Mouse (Mus musculus): Measurements from ENCODE around the gene Wwox.

Wwox gene

DNA sequence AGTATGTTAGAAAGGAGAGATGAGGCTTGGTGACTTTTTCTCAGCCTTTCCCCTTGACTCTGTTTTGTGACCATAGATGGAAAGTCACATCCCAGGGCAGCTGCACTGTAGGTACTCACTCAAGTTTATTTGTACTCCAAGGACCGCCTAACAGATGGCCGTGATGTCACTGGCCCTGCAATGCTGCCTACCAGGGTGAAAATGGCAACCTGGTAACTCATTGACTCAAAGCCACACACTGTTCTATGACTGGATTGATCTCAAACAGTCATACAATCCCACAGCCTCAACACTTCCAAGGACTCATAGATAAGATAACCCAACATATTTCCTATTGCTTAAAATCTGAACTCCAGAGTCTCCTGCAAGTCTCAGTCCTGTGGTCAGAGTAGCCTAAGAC, 754.3 kb downstream of the Wwox start:
- DNase-seq, result peak; percentile 12

DNA sequence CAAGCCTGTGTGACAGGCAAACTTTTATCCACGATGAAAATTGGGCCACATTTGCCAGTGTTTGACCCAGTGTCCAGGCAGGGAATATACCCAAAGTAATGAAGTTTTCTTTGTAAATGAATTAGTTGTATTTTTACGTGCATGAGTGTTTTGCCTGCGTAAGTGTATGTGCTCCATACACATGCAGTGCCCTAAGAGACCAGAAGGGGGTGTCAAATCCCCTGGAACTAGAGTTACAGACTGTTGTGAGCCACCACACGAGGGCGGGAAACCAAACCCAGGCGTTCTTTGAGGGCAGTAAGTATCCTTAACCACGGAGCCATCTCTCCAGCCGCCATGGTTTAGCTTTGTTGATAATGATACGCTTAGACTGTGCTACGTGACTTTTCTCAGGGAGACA, 755.9 kb downstream of the Wwox start:
- no peak for DNase-seq

DNA sequence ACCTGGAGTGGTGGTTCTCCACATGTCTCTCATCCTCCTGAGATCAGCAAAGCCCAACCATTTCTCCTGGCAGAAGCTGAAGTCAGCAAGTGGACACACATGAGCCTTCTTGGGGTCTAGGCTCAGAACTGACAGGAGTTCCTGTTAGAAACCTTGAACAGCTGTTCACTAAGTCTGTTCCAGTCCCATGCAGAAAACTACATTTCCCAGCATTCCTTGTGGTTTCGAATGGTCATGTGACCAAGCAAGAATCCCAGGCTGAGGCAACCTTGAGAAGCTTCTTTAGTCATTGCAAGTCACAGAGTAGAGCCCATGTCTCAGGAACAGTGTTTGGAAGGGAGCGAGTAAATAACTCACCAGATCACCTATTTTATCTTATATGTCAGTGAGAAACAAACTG, 757.4 kb downstream of the Wwox start:
- no peak for DNase-seq

DNA sequence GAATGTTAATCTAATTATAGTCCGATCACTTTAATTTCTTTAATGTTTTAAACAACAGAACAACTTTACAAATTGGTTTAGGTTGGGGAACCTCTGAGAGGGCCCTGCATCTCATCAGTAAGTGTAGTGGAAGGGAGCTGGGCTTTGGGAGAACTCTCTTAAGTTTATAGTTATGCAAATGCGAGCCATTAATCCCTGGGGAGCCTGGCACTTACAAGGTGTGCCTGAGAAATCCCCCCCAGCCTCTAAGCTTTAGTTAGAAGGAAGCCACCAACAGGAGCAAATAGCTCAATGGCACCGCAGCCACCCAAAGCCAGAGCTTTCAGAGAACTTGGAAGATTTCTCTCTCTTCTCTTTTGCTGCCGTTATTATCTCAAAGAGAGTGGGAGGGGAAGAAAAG, 759.7 kb downstream of the Wwox start:
- no peak for DNase-seq

DNA sequence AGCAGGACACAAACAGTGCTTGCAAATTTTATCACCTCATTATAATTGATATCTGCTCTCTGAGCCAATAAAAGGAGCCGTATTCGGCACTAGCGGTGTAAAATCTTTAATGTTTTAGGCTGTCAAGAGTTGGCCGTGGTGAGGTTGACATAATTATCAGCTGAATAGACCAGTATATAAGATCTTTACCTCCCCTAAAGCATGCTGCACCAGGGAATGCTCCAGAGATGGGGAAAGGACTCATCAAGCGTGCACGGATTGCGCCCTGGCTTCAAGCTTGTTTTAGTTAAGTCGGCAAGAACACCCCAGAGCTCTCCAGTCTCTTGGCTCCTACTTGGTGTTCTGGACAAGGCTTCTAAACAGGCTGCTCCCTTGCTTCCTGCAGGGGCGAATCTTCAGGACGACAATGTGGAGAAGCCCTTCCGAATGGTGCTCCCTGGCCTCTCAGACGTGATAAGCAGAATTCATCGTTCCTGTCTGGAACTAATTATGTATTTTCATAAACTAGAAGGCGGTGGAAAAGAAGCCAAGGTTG, 760.2 kb downstream of the Wwox start:
- no peak for DNase-seq

DNA sequence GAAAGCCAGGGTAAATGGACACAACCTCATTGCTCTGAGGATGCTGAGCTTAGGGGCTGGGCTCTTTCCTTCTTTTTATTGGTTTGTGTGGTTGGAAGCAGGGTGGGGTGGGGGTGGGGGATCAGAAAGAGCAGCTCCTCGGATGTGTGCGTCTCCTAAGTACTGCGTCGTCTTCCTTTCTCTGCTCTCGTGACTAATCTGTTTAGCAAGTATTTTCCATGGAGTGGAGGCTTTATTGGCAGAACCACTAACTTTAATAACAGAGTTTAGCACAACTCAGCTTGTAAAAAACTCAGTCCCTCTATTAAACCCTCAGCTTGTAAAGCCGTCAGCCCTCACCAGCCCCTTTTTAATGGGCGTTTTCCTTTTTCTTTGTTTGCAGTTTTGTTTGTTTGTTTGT, 762.3 kb downstream of the Wwox start:
- DNase-seq, result no peak

DNA sequence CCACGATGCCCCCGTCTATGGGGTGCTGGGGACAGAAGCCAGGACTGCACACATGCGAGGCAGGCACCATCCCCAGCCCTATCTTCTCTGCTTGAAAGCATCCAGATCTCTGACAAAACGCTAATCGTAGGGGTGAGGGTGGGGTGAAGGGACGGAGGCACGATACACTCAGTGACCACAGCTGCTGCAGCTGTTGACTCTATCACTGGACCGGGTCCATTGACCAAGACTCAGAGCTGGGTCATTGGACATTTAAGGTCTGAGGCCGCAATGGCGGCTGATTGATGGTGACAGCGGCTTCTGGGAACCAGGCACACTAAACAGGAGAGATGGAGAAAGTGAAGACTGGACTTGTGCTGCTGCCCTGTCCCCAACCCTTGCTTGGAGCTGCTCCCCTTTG, 768.0 kb downstream of the Wwox start:
- DNase-seq, result no peak

DNA sequence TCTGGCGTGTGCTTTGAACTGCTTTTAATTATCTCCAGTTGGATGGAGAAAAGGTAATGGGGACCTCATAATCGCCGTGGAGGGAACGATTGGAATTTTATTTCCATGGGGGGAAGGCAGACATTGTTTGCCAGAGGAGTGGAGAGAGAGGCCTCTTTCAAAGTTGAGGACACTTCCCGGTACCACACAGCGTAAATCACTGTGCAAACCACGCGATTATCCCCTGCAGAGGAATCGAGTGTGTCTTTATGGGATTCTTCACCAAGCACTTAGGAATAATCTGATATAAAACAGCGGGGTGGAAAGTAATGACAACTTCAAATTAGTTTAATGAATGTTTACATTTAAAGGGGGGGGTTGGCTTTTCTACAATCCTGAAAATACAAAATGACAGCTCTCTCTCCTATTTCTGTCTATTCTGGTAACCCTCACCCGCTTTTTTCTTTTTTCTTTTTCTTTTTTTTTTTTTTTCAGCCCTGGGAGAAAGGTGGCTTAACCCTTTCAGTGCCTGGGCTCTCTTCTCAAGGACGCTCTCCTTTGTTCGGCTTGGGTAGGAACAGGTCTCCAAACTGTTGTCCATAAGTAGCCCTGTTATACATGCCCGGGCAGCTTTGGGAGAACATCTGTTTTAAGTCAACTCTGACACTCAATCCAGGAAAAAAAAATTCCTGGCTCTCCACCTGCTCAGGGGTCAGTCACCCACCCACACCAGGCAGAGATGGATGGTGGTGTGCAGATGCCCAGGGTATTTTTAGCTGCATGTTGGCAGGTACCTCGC, 769.1 kb downstream of the Wwox start:
- DNase-seq, result no peak

DNA sequence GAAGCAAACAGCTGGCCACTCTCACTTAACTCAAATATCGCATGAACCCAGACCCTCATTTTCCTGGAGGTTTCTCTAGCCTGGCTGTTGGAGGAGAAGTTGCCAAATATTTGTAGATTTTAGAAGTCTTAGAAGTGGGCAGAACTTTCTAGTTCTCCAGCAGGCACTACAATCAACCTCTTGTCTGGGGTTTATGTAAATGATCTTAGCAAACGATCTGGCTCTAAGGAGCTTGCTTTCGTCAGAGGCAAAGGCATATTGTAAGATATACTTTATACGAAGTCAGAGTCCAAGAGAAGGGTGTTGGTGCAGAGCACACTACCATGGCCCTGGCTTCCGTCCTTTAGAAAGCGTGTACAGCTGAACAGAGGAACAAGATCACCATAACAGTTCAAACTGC, 770.6 kb downstream of the Wwox start:
- DNase-seq, result no peak

DNA sequence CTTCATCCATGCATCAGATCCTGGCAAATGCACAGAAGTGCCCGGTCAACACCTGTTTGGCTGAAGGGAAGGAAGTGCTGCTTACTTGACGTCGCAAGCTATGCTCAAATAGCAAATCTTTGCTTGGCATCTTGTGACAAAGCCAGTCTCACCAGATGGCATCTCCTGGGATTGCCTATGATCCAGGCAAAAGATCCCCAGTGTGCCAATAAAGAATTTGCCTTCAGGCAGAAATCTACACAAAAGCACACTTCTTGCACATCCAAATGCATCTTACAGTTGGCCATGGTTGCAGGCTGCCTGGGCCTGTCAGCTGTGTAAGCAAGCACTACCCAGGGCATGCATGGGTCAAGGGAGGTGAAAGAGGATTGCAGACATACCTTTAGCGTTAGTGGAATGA, 773.7 kb downstream of the Wwox start:
- no peak for DNase-seq

DNA sequence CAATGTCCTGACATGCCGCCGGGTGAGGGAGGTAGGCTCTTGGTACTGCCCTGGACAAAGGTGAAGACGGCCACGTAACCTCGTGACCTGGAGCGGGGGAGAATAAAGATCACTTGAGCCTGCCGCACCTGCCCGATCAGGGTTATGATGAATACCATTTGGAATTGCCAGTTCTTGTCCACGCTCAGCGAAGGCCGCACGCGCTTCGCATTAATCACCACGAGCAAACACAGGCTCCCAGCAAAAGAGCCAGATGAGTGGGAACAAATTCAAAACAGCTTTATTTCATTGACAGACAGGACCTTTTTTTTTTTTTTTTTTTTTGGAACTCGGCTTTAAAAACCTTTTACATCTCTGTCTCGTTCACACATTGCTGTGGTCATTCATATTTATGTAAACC, 775.4 kb downstream of the Wwox start:
- DNase-seq, result peak; percentile 7

DNA sequence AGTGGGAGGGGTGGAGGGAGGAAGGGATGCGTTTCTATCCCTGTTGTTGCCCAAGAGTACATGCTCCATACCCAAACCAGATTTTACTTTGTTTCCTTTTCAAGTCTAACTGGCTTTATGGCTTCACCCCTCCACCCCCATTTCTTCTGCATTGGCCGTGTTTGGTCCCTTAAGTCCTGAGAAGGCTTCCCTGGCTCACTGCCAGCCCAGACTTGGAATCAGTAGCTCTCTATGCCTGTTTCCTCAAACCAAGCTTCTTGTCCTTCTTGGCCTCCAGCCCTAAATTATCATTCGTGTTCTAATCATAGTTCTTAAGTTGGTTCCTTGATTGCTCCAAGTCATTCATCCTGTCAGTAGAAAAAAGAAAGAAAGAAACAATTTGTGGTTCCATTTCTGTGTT, 777.3 kb downstream of the Wwox start:
- DNase-seq, result no peak

DNA sequence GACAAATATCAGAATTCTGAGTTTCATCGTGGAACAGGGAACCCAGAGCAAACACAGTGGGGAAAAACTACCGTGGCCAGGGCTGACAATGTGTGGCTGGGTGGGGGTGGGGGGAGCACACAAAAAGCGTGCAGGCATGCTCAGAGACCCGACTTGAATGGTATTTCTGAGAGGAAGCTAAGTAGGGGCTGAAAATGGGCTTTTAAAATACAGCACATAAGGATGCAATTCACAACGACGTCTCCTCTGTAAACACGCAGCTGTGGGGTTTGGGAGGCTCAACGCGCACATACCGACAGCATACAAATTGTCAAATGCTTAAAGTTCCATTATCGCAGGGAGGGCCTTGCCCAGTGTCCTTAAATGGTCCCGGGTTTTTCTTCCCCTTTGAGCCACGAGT, 783.1 kb downstream of the Wwox start:
- DNase-seq, result no peak

DNA sequence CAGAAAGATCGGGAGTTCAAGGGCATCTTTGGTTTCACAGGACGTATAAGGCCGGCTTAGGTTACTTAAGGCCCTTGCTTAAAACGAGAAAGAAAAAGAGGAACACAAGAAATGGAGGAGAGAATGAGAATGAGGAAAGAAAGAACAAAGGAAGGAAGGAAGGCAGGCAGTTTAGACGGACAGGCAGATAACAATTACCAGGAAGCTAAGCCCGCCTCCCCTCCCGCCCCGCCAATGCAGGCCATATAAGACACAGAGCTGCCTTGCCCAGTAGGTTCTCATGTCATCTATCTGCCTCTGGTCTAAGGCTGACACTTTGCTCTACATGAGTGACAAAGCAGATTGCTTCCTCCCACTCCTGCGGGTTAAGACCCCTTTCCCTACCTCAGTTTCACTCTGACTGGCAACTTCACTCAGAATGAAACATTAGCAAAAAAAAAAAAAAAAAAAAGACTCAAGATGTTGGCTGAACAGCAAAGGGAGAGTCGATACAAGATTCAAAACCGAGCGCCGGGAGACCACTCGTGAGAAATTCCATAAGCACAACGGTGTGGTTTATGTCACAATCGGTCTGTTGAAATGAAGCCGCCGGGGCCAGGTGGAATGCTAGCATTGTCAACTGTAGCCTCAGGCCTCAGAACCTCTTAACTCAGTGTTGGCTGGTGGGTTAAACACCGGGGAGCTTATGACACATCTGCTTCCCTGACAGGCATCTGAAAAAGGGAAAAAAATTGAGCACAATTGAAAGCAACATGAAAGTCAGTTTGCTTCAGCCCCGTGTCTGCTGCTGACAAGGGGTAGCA, 787.5 kb downstream of the Wwox start:
- no peak for DNase-seq

DNA sequence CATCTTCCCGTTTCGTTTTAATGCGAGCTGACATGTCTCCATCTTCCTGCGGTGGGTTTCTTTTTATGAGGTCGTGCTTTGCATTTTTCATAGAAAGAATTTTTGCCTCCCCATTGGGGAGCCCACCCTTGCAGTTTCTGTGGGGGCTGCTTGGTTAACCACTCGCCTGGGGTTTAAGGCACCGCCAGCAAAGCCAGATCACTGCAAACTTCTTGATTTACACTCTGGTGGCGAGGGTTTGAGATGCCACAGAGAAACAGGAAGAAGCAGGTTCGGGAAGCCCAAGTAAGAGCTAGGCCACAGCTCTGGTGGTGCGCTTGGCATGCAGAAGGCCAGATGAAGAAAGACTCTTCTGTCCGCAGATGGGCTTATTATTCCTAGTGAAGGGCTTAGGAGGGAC, 789.4 kb downstream of the Wwox start:
- DNase-seq, result no peak

DNA sequence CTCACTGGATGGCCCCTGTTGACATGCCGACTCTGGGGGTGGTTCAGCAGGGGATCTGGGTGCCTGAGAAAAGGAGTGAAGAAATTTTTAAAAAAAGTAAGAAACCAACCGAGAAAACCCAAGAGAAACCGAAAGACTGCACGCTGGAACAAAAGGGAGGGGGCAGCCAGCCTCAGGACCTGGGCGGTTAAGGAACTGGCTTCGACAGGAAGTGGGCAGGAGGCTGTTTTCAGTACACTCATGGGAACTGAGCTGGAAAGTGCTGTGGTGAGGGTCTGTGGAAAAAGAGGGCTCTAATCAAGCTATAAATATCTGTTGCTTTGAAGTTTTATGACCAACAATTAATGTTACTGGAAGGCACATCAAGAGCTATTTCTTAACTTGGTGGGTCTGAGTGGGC, 794.6 kb downstream of the Wwox start:
- no peak for DNase-seq

DNA sequence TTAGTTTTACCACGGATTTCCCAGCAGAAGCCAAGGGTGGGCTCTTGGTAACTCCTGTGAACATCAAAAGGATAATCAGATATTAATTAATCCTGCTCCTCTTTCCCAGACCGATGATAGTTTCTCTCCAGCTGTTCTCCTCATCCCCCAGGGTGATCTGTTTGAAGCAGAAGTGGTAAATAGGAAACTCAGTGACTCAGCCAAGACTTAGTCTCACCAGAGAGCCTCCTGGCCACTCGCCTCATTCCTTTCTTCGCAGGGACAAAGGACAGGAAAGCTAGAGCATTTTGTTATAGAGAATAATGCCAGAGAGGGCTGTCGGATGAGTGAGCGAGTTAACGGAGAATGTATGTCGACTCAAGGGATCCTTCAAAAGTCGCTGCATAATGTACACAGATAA, 798.1 kb downstream of the Wwox start:
- DNase-seq, result no peak

DNA sequence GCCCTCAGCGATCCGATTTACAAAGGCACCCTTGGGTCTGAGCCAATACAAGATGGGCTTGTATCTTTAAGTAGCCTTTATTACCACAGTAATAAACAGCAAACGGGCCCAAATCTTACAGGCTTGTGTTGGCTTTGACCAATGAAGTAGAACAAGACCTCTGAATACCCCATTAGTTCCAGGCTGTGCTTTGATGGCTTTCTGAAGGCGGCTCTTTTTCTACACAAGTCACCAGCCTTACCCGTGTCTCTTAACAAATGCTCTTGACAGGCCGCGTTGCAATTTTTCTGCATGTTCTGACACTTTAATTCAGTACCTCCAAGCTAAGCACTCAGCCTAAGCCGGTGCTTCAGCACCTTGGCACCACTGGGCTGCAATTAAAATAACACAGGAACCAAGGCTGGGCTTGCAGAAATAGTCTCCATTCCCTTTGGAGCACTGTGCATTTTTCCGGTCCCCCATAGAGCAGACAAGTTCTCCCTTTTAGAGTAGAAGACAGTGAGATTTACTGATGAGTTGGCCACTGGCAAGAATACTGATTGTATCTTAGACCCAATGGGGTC, 804.1 kb downstream of the Wwox start:
- no peak for DNase-seq

DNA sequence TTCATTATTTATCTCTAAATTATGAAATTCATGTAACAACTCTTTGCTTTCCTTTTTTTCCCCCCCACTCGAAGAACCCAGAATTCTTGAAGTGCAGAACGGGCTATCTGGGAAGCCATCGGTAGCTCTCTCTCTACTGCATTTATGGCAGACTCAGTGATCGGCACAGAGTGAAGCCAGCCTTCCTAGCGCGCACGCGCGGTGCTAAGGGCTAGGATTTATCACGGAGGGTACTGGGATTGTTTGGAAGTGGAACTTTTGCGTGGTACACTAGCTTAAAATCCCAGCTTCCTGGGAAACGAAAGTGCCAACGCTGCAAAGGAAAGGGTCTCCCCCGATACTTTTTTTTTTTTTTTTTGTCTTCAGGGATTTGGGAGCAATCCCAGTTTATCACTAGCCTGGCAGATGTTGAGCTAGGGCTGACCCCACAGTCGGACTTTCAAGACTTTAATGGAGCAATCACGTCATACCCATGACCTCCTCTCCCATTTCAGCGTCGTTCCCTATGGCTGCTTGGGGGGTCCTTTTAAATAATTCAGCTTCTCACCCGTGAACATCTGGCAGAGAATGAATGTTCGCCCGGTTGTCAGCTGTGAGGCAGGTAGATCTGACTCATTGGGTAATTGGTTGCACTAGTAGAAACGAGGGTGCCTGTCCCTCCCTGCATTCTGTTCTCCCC, 810.4 kb downstream of the Wwox start:
- peak; percentile 13 for DNase-seq

DNA sequence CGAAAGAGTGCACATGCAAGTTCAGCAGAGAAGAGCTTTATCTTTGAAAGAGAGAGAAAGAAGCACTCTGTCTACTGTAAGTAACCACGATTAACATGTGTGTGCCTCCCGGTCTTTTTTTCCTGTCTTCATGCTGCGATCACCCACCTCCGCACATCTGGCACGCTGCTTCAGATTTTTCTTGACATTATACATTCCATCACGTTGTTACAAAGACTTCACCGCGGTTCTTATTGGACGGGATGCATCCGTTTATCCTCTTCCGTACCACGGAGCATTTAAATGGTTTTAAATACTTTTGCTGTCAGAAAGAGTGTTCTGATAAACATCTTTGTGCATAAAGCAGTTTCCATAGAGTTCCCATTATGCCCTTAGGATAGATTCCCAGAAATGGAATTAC, 816.1 kb downstream of the Wwox start:
- no peak for DNase-seq

DNA sequence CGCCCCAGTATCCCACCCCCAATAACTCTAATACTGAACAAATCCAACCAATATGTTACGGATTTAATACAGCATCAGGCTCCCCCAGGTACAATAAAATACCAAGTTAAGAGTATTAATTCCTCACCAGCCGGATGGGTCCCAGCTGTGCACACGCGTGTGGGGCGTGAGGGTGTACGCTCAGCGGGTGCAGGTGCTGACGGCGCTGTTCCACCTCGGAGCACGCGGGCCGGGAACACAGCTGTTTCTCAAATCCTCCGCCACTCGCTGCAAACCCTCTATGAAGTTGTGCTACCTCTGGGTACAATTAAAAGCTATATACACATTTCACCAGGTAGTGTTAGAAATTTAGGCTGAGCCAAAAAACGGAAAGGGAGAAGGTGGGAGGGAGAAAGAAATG, 818.0 kb downstream of the Wwox start:
- DNase-seq, result no peak

DNA sequence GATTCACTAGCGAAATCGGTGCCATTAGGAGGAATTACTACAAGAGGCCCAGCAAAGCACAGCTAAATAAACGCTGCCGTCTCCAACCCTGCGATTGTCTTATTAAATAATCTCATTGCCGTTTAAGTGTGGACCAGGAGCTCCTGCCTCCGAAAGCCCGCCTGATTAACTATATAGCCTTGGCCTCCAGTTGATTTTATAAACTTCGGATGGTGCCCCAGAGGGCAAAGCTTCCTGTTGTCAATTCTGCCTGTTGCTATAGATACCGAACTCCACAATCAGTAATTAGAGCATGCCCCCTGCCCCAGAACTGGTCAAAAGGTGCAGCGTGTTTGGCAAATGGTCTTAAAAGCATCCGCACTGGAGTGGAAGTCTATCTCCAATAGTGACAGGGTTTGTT, 820.4 kb downstream of the Wwox start:
- DNase-seq, result no peak

DNA sequence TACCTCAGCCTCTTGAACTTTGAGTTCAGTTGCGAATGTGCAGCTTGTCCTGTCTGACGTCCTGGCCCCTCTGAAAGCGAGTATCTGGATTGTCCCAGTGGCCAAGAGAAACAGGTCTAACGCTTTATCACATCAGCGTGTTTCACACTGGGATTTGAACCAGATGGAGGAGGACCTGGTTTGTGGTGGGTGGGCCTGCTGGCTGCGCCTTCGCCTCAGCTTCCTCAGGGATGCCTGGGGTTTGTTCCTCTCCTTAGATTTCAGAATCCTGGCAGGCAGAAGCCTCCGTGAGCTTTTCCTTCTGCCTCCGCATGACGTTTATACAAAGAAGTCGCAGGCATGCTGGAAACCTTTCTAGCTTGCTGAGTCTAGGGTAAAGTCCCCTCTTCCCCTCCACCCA, 827.7 kb downstream of the Wwox start:
- DNase-seq, result no peak
